Mouse (Mus musculus): ENCODE results near the gene Map1b. TPM values are rescaled to one million over a fixed set of nuclear protein-coding genes. Genes with fewer than 3 reads are reported as not detected.

Gene Map1b
- polyA plus RNA-seq (2012; rRNA removed; ENCODE audit: low replicate concordance): 1.5 and 10.2 TPM in 2 replicates

DNA sequence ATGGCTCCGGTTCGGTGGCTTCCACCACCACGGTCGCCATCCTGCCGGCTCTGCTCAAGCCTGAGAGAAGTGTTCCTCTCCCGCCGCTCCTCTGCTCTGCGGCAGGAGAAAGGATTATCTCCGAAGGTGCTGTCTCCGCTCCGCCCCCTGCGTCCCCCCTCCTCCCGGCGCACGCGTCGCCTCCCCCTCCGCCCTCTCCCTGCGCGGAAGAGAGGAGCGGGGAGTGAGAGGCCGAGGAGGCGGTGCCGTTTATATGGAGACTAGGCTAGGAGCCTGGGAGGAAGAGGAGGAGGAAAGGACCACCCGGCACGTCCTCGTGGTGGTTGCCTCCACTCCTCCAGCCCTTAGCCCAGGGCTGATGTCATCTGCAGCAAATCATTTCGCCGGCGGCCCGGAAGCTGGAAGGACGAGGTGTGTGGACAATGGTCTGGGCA lies at the start of gene Map1b:
Map1b (minus strand) TSS at position 93 of the 434 bp plus-strand sequence.

Other genes with a start within 250 kb of the Map1b start
- 16.5 and 20.8 TPM in 2 replicates for gene Ptcd2, start 171.8 kb downstream of the Map1b start, polyA plus RNA-seq (2012; rRNA removed; ENCODE audit: low replicate concordance)
- gene Mrps27, start 171.8 kb downstream of the Map1b start, polyA plus RNA-seq (2012; rRNA removed; ENCODE audit: low replicate concordance): 20.4 and 22.8 TPM in 2 replicates

Data from subcutaneous adipose tissue, adult 2 months (tissue).